Mouse (Mus musculus) layer of hippocampus, adult 9-11 months (tissue): Measurements from ENCODE around the gene Senp3.

Source experiments
- DNase-seq: peaks from one replicate; pipeline ENCODE4 v3.0.0; 2022

Gene Senp3

GRCm38 (mm10) chr11:69680136-69680855 is 1.6 kb downstream of the Senp3 start:
- DNase-seq, result no peak

GRCm38 (mm10) chr11:69679144-69679543 is 2.7 kb downstream of the Senp3 start:
- no peak for DNase-seq

- peak; percentile 100 for DNase-seq
Measured at GRCm38 (mm10) chr11:69672211-69672706, 9.6 kb downstream of the Senp3 start, which contains the start of gene Eif4a1. Eif4a1 (minus strand) TSS chr11:69672423.

- no peak for DNase-seq
Measured at GRCm38 (mm10) chr11:69671726-69672124, 10.2 kb downstream of the Senp3 start.

GRCm38 (mm10) chr11:69670786-69671725 is 10.8 kb downstream of the Senp3 start:
- peak; percentile 97 for DNase-seq

- DNase-seq, result no peak
Measured at GRCm38 (mm10) chr11:69666665-69667005, 15.2 kb downstream of the Senp3 start.

GRCm38 (mm10) chr11:69665961-69666664 is 15.8 kb downstream of the Senp3 start, which contains the start of gene Cd68:
Cd68 (minus strand) TSS chr11:69666153.
- peak; percentile 93 for DNase-seq

GRCm38 (mm10) chr11:69665457-69665960 is 16.4 kb downstream of the Senp3 start:
- DNase-seq, result no peak

- no peak for DNase-seq
Measured at GRCm38 (mm10) chr11:69664841-69665240, 17.0 kb downstream of the Senp3 start.

GRCm38 (mm10) chr11:69663795-69664194 is 18.1 kb downstream of the Senp3 start:
- DNase-seq, result peak; percentile 55

GRCm38 (mm10) chr11:69662967-69663671 is 18.8 kb downstream of the Senp3 start:
- DNase-seq, result no peak

- peak; percentile 97 for DNase-seq
Measured at GRCm38 (mm10) chr11:69662213-69662966, 19.5 kb downstream of the Senp3 start, which contains the start of gene Mpdu1. Mpdu1 (minus strand) TSS chr11:69662642.

GRCm38 (mm10) chr11:69661221-69661881 is 20.5 kb downstream of the Senp3 start:
- no peak for DNase-seq

GRCm38 (mm10) chr11:69657462-69657881 is 24.4 kb downstream of the Senp3 start:
- no peak for DNase-seq

GRCm38 (mm10) chr11:69656617-69657461 is 25.0 kb downstream of the Senp3 start:
- DNase-seq, result no peak

GRCm38 (mm10) chr11:69656065-69656455 is 25.8 kb downstream of the Senp3 start:
- DNase-seq, result no peak

GRCm38 (mm10) chr11:69655264-69656064 is 26.4 kb downstream of the Senp3 start, which contains the start of gene Sox15:
Sox15 (plus strand) TSS chr11:69655314.
- DNase-seq, result peak; percentile 69

- no peak for DNase-seq
Measured at GRCm38 (mm10) chr11:69654760-69655159, 27.1 kb downstream of the Senp3 start.

GRCm38 (mm10) chr11:69653399-69653798 is 28.5 kb downstream of the Senp3 start:
- no peak for DNase-seq
